Mouse (Mus musculus): ENCODE measurements around the gene Dnaja4. TPM values are rescaled to one million over a fixed set of nuclear protein-coding genes. Genes with fewer than 3 reads are reported as not detected.

Gene Dnaja4
- total and polyA plus RNA-seq, 2 experiments: 2.2 to 3.5 TPM

GRCm38 (mm10) chr9:54661605-54662377 lies 36.9 kb upstream of the Dnaja4 start, which contains the start of gene Acsbg1:
TSS of gene Acsbg1 (minus strand) at chr9:54661870.
- H3K36me3 ChIP-seq (ENCODE audit: control insufficient read depth, insufficient read depth, low read length): no peaks in the 10 kb centered on the region
- H3K27me3 ChIP-seq (ENCODE audit: control insufficient read depth, insufficient read depth, low read length): no peaks in the 10 kb centered on the region
- no peak for DNase-seq (ENCODE audit: extremely low read depth, low read depth, low spot score)
- 46% methylated on average over 10 of the region's 10 CpGs for WGBS
- TF ChIP-seq CTCF (IDR thresholded peaks at IDR 0.05; ENCODE audit: low read depth, low read length) (no peak), POLR2A (IDR thresholded peaks at IDR 0.05; ENCODE audit: extremely low read depth, insufficient read depth, low read length) (no peak)
- no peak within 1 kb of the TSS for H3K27ac ChIP-seq (replicated peaks; ENCODE audit: insufficient read depth, low read depth, low read length)
- no peaks in the 10 kb centered on the region for H3K4me1 ChIP-seq (ENCODE audit: control insufficient read depth, insufficient read depth, low read length)
- H3K4me3 ChIP-seq (ENCODE audit: insufficient read depth, low read depth, low read length): no peak within 1 kb of the TSS
- no peaks in the 10 kb centered on the region for H3K79me2 ChIP-seq (ENCODE audit: control insufficient read depth, insufficient read depth, low read length)
- no peak within 1 kb of the TSS for H3K9ac ChIP-seq (ENCODE audit: low read depth, low read length)

GRCm38 (mm10) chr9:54664358-54664757 lies 34.3 kb upstream of the Dnaja4 start:
- Histone ChIP-seq H3K4me1 (ENCODE audit: control insufficient read depth, insufficient read depth, low read length) (no peaks in the 10 kb centered on the region), H3K36me3 (ENCODE audit: control insufficient read depth, insufficient read depth, low read length) (no peaks in the 10 kb centered on the region), H3K27me3 (ENCODE audit: control insufficient read depth, insufficient read depth, low read length) (no peaks in the 10 kb centered on the region), H3K4me3 (ENCODE audit: insufficient read depth, low read depth, low read length) (no peak overlapping the region), H3K27ac (replicated peaks; ENCODE audit: insufficient read depth, low read depth, low read length) (no peak overlapping the region), H3K79me2 (ENCODE audit: control insufficient read depth, insufficient read depth, low read length) (no peaks in the 10 kb centered on the region), H3K9ac (ENCODE audit: low read depth, low read length) (no peak overlapping the region)
- WGBS: 84% methylated on average over 9 of the region's 9 CpGs
- TF ChIP-seq CTCF (IDR thresholded peaks at IDR 0.05; ENCODE audit: low read depth, low read length) (no peak), POLR2A (IDR thresholded peaks at IDR 0.05; ENCODE audit: extremely low read depth, insufficient read depth, low read length) (no peak)
- DNase-seq (ENCODE audit: extremely low read depth, low read depth, low spot score): no peak

- no peaks in the 10 kb centered on the region for H3K79me2 ChIP-seq (ENCODE audit: control insufficient read depth, insufficient read depth, low read length)
- no peaks in the 10 kb centered on the region for H3K27me3 ChIP-seq (ENCODE audit: control insufficient read depth, insufficient read depth, low read length)
- no peaks in the 10 kb centered on the region for H3K4me1 ChIP-seq (ENCODE audit: control insufficient read depth, insufficient read depth, low read length)
- DNase-seq (ENCODE audit: extremely low read depth, low read depth, low spot score): no peak
- 96% methylated on average over 3 of the region's 3 CpGs for WGBS
- TF ChIP-seq CTCF (IDR thresholded peaks at IDR 0.05; ENCODE audit: low read depth, low read length) (no peak), POLR2A (IDR thresholded peaks at IDR 0.05; ENCODE audit: extremely low read depth, insufficient read depth, low read length) (no peak)
- H3K4me3 ChIP-seq (ENCODE audit: insufficient read depth, low read depth, low read length): no peak overlapping the region
- H3K36me3 ChIP-seq (ENCODE audit: control insufficient read depth, insufficient read depth, low read length): no peaks in the 10 kb centered on the region
- H3K9ac ChIP-seq (ENCODE audit: low read depth, low read length): no peak overlapping the region
- H3K27ac ChIP-seq (replicated peaks; ENCODE audit: insufficient read depth, low read depth, low read length): no peak overlapping the region
Observed at GRCm38 (mm10) chr9:54666116-54666515, 32.6 kb upstream of the Dnaja4 start.

GRCm38 (mm10) chr9:54668455-54668854 lies 30.2 kb upstream of the Dnaja4 start:
- Histone ChIP-seq H3K9ac (ENCODE audit: low read depth, low read length) (no peak overlapping the region), H3K27me3 (ENCODE audit: control insufficient read depth, insufficient read depth, low read length) (no peaks in the 10 kb centered on the region), H3K27ac (replicated peaks; ENCODE audit: insufficient read depth, low read depth, low read length) (no peak overlapping the region), H3K36me3 (ENCODE audit: control insufficient read depth, insufficient read depth, low read length) (no peaks in the 10 kb centered on the region), H3K4me1 (ENCODE audit: control insufficient read depth, insufficient read depth, low read length) (no peaks in the 10 kb centered on the region), H3K4me3 (ENCODE audit: insufficient read depth, low read depth, low read length) (no peak overlapping the region), H3K79me2 (ENCODE audit: control insufficient read depth, insufficient read depth, low read length) (no peaks in the 10 kb centered on the region)
- TF ChIP-seq POLR2A (IDR thresholded peaks at IDR 0.05; ENCODE audit: extremely low read depth, insufficient read depth, low read length): no peak
- TF ChIP-seq CTCF (IDR thresholded peaks at IDR 0.05; ENCODE audit: low read depth, low read length): no peak
- DNase-seq (ENCODE audit: extremely low read depth, low read depth, low spot score): no peak
- 58% methylated on average over 4 of the region's 4 CpGs for WGBS

GRCm38 (mm10) chr9:54671962-54672361 lies 26.7 kb upstream of the Dnaja4 start:
- Histone ChIP-seq H3K4me1 (ENCODE audit: control insufficient read depth, insufficient read depth, low read length) (no peaks in the 10 kb centered on the region), H3K36me3 (ENCODE audit: control insufficient read depth, insufficient read depth, low read length) (no peaks in the 10 kb centered on the region), H3K9ac (ENCODE audit: low read depth, low read length) (no peak overlapping the region), H3K27me3 (ENCODE audit: control insufficient read depth, insufficient read depth, low read length) (no peaks in the 10 kb centered on the region), H3K79me2 (ENCODE audit: control insufficient read depth, insufficient read depth, low read length) (no peaks in the 10 kb centered on the region), H3K4me3 (ENCODE audit: insufficient read depth, low read depth, low read length) (no peak overlapping the region), H3K27ac (replicated peaks; ENCODE audit: insufficient read depth, low read depth, low read length) (no peak overlapping the region)
- no peak for TF ChIP-seq CTCF (IDR thresholded peaks at IDR 0.05; ENCODE audit: low read depth, low read length)
- TF ChIP-seq POLR2A (IDR thresholded peaks at IDR 0.05; ENCODE audit: extremely low read depth, insufficient read depth, low read length): no peak
- whole genome bisulfite sequencing: 89% methylated on average over 3 of the region's 3 CpGs
- no peak for DNase-seq (ENCODE audit: extremely low read depth, low read depth, low spot score)

GRCm38 (mm10) chr9:54673887-54674286 lies 24.8 kb upstream of the Dnaja4 start:
- Histone ChIP-seq H3K4me1 (ENCODE audit: control insufficient read depth, insufficient read depth, low read length) (no peaks in the 10 kb centered on the region), H3K9ac (ENCODE audit: low read depth, low read length) (no peak overlapping the region), H3K79me2 (ENCODE audit: control insufficient read depth, insufficient read depth, low read length) (no peaks in the 10 kb centered on the region), H3K4me3 (ENCODE audit: insufficient read depth, low read depth, low read length) (no peak overlapping the region), H3K27me3 (ENCODE audit: control insufficient read depth, insufficient read depth, low read length) (no peaks in the 10 kb centered on the region), H3K36me3 (ENCODE audit: control insufficient read depth, insufficient read depth, low read length) (no peaks in the 10 kb centered on the region), H3K27ac (replicated peaks; ENCODE audit: insufficient read depth, low read depth, low read length) (no peak overlapping the region)
- 89% methylated on average over 13 of the region's 13 CpGs for WGBS
- TF ChIP-seq CTCF (IDR thresholded peaks at IDR 0.05; ENCODE audit: low read depth, low read length): no peak
- DNase-seq (ENCODE audit: extremely low read depth, low read depth, low spot score): no peak
